Mouse (Mus musculus) mouse trophoblast stem cell (cell line): ENCODE data around the gene Adcyap1r1.

Experiments
- in situ Hi-C, 2 experiments: fragments of 300-500 bp; cut with MseI, MboI; formaldehyde crosslinking; loops; 2 replicates in 1 of 2; 3 replicates in 1 of 2; pipeline ENCODE4 v1.15.1; 2025

Adcyap1r1 gene

DNA sequence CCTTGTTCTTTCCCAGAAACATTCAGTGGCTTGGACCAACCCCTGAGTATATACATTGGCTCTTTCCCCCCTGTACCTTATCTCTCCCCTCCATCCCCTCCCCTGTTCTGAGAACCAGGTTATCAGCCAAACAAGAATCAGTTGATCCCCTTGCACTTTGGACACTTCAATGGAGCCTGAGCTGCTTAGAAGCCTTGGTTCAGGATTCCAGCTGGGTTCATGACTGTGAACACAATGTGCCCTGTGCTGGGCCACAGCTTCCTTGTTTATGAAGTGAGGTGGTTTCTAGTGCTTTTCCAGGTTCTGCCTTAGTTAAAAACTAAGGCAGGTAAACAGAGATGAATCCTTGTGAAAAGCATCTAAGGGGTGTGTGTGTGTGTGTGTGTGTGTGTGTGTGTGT, 47.0 kb downstream of the Adcyap1r1 start:
- in situ Hi-C loops: no loop called here

GRCm38 (mm10) chr6:55501061-55501460, 49.3 kb downstream of the Adcyap1r1 start:
- in situ Hi-C loops: loop anchor here (5.0 to 10.0 kb wide), 3 partner anchors 39 to 266 kb away; no protein-coding TSS in a partner anchor

GRCm38 (mm10) chr6:55502309-55502708, 50.5 kb downstream of the Adcyap1r1 start:
- in situ Hi-C loops: loop anchor here (5.0 to 10.0 kb wide), 3 partner anchors 40 to 268 kb away; no protein-coding TSS in a partner anchor

DNA sequence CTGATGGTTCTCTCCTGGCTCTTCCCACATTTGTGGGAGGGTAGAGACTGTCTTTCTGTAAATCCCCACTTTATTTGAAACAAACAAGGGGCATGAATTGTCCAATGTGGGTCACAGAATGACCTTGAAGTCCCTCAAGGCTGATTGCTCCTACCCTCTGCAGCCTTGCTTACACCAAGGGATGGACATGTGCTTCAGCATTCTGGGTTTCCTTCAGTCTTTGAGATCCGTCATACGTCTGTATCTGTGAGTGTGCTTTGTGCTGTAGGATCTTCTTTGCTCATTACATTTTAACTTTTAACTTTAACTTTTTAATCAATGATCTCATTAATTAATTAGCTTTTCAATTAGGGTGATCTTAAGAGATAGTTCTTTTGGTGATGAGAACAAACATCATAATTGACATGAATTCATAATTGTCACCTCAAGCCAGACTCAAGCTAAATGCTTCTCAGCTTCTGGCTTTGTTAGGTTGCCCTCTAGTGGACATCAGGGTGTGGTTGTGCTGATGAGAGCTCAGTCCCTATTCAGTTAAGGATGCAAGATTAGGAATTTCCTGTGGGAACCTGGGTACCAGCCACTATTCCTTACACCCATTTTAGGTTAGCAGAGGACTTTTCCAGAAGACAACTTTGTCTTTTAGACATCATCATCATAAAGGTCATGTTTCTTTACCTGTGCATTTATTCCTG, 53.2 kb downstream of the Adcyap1r1 start:
- in situ Hi-C loops: loop anchor here (5.0 to 10.0 kb wide), 4 partner anchors 43 to 270 kb away; no protein-coding TSS in a partner anchor

- in situ Hi-C loops: loop anchor here (5.0 to 10.0 kb wide), 3 partner anchors 114 to 272 kb away; no protein-coding TSS in a partner anchor
Observed at GRCm38 (mm10) chr6:55506519-55506918, 54.7 kb downstream of the Adcyap1r1 start.

GRCm38 (mm10) chr6:55509130-55509870, 57.5 kb downstream of the Adcyap1r1 start:
- in situ Hi-C loops: loop anchor here (5.0 to 10.0 kb wide), 3 partner anchors 117 to 274 kb away; no protein-coding TSS in a partner anchor

- in situ Hi-C loops: no loop called here
Observed at GRCm38 (mm10) chr6:55511212-55512065, 59.7 kb downstream of the Adcyap1r1 start.

- in situ Hi-C loops: no loop called here
Observed at GRCm38 (mm10) chr6:55512066-55512703, 60.4 kb downstream of the Adcyap1r1 start.

DNA sequence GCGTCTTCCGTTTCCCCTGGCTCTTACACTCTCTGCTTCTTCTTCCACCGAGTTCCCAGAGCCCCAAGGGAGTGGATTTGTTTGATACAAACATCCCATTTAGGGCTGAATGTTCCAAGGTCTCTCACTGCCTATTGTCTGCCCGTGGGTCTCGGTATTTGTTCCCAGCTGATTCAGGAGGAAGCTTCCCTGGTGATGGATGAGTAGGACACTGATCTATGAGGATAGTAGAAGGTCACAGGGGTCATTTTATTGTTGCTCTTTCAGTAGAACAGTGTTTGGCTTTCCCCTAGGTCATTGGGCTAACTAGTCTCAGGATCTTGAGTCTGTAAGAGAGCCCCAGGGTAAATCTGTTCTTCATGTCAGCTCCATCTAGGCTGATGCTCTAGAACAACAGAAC, 61.7 kb downstream of the Adcyap1r1 start:
- in situ Hi-C loops: no loop called here

DNA sequence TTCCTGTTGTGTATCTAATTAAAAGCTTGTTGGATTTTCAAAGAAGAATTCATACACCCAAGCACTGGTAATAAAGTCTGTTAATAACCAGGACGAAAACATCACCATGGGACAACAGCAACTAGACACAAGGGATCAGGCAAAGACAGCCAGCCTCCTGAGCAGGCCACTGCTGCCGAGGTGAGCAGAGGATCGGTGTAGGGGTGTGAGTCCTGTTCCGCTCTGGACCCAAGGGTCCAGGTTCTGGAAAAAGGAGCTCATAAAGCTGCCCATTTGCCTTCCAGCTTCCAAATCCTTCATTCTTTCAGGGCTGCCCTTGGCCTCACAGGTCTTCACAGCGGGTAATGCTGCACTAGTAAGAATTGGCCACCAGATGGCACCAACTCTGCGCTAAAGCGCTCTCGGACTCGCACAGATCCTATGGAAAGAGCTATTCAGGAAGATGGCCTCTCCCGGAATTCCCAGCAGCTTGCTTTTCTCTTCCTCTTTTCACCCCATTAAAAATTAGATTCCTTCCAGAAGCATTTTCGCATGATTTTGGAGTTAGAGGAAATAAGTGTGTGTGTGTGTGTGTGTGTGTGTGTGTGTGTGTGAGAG, 67.9 kb downstream of the Adcyap1r1 start:
- in situ Hi-C loops: loop anchor here (10.0 kb wide), 2 partner anchors 425 to 435 kb away; no protein-coding TSS in a partner anchor

- in situ Hi-C loops: loop anchor here (10.0 kb wide), 2 partner anchors 424 to 434 kb away; no protein-coding TSS in a partner anchor
Observed at GRCm38 (mm10) chr6:55520237-55521095, 68.7 kb downstream of the Adcyap1r1 start.

DNA sequence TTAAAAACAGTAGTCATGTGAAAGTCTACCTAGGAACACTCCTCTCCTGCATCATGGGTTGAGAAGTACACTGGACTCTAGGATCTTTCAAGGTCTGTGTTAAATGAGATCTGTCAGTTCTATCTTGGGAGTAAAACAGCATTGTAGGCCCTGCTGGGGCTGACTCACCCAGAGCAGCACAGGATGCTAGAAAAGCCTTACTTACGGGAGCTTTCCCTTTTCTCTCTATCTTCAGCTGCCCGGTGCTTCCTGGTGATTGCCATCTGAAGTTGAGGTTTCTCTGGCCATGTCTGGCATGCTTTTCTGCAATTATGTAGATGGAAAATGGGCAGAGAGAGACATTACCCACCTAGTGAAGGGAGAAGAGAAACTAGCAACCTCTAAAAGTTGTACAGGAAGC, 84.7 kb downstream of the Adcyap1r1 start:
- in situ Hi-C loops: no loop called here

GRCm38 (mm10) chr6:55539196-55539595, 87.4 kb downstream of the Adcyap1r1 start:
- in situ Hi-C loops: no loop called here

- in situ Hi-C loops: no loop called here
Observed at GRCm38 (mm10) chr6:55542359-55542758, 90.6 kb downstream of the Adcyap1r1 start.

DNA sequence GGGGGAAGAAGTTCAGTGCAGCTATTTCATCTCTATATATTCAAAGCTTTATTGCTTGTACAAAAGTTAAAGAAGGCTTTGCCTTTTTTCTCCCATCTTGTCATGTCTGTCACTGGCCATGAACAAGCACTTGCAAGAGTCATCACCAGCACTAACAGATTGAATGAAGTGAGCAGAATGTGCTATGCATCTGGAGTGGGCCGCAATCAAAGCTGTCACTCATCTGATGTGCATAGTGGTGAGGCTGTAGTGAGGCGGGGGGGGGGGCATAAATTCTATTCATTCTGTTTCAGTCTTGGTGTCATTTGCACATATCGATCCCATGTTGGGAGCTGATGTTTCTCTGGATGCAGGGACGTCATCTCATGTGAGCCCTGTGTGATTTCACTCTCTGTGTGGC, 91.6 kb downstream of the Adcyap1r1 start:
- in situ Hi-C loops: no loop called here

DNA sequence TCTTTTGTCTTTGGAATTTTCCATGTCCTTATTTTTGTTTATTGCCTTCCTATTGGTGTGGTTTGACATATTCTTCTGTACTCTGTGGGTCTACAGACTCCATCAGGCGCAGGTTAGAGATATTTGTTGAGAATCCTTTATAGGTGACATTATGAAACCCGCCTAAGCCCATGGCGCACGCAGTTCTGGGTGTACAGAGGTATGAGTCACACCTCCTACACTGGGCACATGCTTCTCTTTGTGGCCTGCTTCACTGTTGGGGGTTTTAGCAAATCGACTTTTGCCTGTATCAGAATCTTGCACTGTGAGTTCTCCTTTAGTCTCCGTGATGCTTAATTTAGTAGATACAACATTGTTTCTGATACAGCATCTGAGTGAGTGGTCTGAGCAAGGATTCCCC, 97.4 kb downstream of the Adcyap1r1 start:
- in situ Hi-C loops: no loop called here

- in situ Hi-C loops: no loop called here
Observed at GRCm38 (mm10) chr6:55550926-55551325, 99.1 kb downstream of the Adcyap1r1 start.
